Mouse (Mus musculus) limb, embryonic 13.5 days (tissue): ENCODE results near the gene Osbp. TPM values are rescaled to one million over a fixed set of nuclear protein-coding genes. Genes with fewer than 3 reads are reported as not detected.
"Not testable (repeated sequence)": the region's sequence is repeated elsewhere in the genome, so short reads cannot be mapped to it uniquely, and the experiment has no call there.

Source experiments
- ATAC-seq: fragments of 200-750 bp; cut with Nextera tagmentation; 2 replicates; pipeline ENCODE4 v1.8.0; 2017; ENCODE audit warnings: low read depth, moderate number of reproducible peaks, moderate TSS enrichment; ENCODE audit not compliant: low FRiP score
- H3K27ac ChIP-seq: fragments of 300-500 bp; sonication (generic); 2 replicates; pipeline ENCODE4 v1.5.1; 2015; ENCODE audit warnings: inconsistent platforms, mild to moderate bottlenecking, moderate library complexity
- H3K27me3 ChIP-seq: fragments of 300-500 bp; sonication (generic); 2 replicates; pipeline ENCODE4 v1.6.1; 2015; ENCODE audit warnings: mild to moderate bottlenecking, inconsistent platforms
- H3K36me3 ChIP-seq: fragments of 300-500 bp; sonication (generic); 2 replicates; pipeline ENCODE4 v1.6.1; 2015; ENCODE audit warnings: inconsistent platforms, mild to moderate bottlenecking, moderate library complexity
- H3K4me1 ChIP-seq: fragments of 300-500 bp; sonication (generic); 2 replicates; pipeline ENCODE4 v1.6.1; 2015; ENCODE audit warnings: inconsistent platforms
- H3K4me2 ChIP-seq: fragments of 300-500 bp; sonication (generic); replicated peaks from 2 replicates; pipeline ENCODE4 v1.6.1; 2015; ENCODE audit warnings: inconsistent platforms, mild to moderate bottlenecking, moderate library complexity
- H3K4me3 ChIP-seq: fragments of 300-500 bp; sonication (generic); 2 replicates; pipeline ENCODE4 v1.5.1; 2015; ENCODE audit warnings: moderate library complexity, mild to moderate bottlenecking, inconsistent platforms
- H3K9ac ChIP-seq: fragments of 300-500 bp; sonication (generic); 2 replicates; pipeline ENCODE4 v1.6.1; 2015; ENCODE audit warnings: mild to moderate bottlenecking, inconsistent platforms
- H3K9me3 ChIP-seq: fragments of 300-500 bp; sonication (generic); 2 replicates; pipeline ENCODE4 v1.6.1; 2016; ENCODE audit warnings: inconsistent platforms
- WGBS: fragments of 180-500 bp; shearing (Covaris S2); methylation state at CpG from one replicate; pipeline ENCODE4 v1.1.7; 2015; 5-methylcytosine and 5-hydroxymethylcytosine counted together
- polyA plus RNA-seq: library from polyadenylated mRNA; unstranded; fragments of >200 nt; fragmentation: Nextera tagmentation; extraction: Ambion mirVana; gene quantifications from 2 replicates; pipeline ENCODE4 v1.2.1, GENCODE M21; 2015

The Osbp gene
- polyA plus RNA-seq, 1 experiment from 2014 or later = 5.3 TPM

DNA sequence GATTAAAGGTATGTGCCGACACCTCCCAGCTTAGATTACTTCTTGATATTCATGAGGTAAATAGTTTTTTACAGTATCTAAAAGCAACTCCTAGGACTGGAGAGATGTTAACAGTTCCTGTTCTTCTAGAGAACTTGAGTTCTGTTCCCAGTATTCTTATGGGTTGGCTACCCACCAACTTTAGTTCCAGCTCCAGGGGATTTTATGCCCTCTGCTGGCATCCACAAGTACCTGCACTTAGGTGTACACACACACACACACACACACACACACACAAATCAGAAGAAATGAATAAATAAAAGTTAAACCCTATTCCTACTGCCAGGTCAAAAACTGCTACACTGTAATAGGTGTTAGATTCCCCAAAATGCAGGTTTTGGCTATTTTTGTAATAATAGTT, 1.5 kb upstream of the Osbp start:
- no peaks in the 10 kb centered on the region for H3K27me3 ChIP-seq
- peaks cover 22% of the 10 kb centered on the region for H3K4me1 ChIP-seq
- no peaks in the 10 kb centered on the region; the same call in 1 of the 2 replicates for H3K36me3 ChIP-seq
- H3K27ac ChIP-seq = no peak overlapping the region
- H3K4me3 ChIP-seq = no peak overlapping the region
- 100% methylated on average over 1 of the region's 1 CpGs for WGBS
- no peak for ATAC-seq
- H3K4me2 ChIP-seq = peak overlapping the region; percentile 64
- no peak overlapping the region for H3K9ac ChIP-seq
- H3K9me3 ChIP-seq = no peaks in the 10 kb centered on the region

DNA sequence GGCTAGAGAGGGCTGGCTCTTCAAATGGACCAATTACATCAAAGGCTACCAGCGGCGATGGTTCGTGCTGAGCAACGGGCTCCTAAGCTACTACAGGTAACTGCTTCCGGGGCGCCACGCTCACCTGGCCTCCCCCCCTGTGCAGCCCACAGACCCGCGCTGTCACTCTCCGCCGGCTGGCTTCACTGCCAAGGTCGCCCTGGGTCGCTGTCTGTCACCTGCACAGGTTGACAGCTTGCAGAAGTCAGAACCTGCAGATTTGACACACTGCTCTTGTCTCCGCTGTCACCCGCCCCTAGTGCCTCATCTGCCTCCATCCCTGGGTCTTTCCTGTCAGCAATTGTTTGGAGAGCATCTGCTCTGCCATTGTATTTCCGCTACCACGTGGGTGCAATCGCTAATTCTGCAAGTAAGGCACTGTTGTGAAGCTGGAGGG, 478 bp downstream of the Osbp start:
- WGBS = under 1% methylated on average over 18 of the region's 18 CpGs
- Histone ChIP-seq H3K9me3 (no peaks in the 10 kb centered on the region), H3K4me3 (peak overlapping the region; percentile 85), H3K4me2 (peak overlapping the region; percentile 88), H3K27ac (no peak overlapping the region), H3K27me3 (no peaks in the 10 kb centered on the region), H3K9ac (peak overlapping the region; percentile 86), H3K4me1 (peaks cover 32% of the 10 kb centered on the region), H3K36me3 (peaks cover 7% of the 10 kb centered on the region)
- ATAC-seq = no peak

DNA sequence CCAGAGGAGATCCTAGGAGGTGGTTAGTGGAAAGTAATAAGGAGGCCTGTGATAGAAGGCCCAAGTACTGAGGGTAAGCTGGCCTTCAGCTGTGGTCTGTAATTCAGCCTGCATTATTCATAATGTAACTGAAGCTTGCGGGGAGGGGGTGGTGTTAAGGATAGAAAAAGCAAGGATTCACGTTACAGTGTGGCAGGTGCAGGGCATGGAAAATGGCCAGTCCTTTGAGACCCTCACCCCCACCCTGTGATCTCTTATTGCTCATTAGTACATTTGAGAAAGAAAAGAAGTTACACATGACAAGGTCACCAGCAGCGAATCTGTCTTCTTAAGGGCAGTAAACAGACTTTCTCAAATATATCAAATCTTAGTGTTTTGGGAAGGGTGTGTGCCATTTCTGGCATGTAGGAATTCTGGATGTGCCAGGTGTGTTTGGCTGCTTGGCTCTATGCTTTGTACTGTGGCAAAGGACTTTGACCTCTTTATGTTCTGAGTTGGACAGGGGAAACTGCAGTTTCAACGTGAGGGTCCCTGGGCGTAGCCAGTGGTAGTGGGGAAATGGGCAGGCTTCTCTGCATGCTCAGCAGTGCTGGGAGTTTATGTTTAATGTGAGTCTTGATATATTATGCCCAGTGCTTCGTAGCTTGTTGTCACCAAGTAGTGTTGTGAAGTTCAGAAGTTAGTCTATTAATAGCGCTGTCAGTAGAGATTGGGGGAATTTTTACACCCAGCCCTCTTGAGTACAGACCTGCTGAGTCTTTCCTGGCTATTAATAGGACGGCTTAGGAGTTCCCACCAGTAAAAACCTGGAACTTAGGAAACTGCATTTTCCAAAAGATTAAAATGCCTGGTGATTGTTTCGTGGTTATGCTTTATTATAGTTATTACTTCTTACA, 3.7 kb downstream of the Osbp start:
- H3K9ac ChIP-seq = no peak overlapping the region; the same call in 1 of the 2 replicates
- WGBS = 72% methylated on average over 9 of the region's 9 CpGs
- H3K4me1 ChIP-seq = peaks cover 32% of the 10 kb centered on the region
- peaks cover 39% of the 10 kb centered on the region for H3K36me3 ChIP-seq
- H3K9me3 ChIP-seq = no peaks in the 10 kb centered on the region
- no peaks in the 10 kb centered on the region for H3K27me3 ChIP-seq
- no peak for ATAC-seq
- 0 out of 2 replicates have a peak overlapping the region, but pooled peaks have one; percentile 7 for H3K4me2 ChIP-seq
- H3K27ac ChIP-seq = no peak overlapping the region
- H3K4me3 ChIP-seq = no peak overlapping the region

DNA sequence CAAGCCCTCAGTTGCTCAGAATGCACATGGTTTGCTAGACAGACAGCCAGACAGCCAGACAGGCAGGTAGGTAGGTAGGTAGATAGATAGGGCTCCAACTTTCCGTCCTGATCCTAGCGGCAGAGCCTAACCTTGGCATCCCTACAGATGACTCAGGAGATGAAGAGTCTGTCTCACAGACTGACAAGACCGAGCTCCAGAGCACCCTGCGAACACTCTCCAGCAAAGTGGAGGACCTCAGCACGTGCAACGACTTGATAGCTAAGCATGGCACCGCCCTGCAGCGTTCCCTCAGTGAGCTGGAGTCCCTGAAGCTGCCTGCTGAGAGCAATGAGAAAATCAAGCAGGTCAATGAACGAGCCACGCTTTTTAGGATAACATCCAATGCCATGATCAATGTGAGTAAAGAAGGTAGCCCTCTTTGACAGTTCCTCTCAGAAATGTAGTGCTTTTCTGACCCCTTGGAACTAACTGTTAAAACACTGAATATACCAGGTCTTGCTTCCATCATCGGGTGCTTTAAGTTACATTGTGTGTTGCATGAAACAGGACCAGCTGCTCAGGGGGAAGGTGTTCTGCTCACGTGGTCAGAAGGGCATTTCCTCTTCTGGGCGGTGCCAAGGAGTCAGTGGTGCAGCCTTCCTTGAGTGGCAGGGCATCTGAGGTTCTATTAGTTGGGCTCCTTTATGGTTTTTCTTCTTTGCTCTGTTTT, 7.9 kb downstream of the Osbp start:
- Histone ChIP-seq H3K27ac (no peak overlapping the region), H3K4me2 (no peak overlapping the region), H3K9ac (no peak overlapping the region), H3K4me3 (no peak overlapping the region), H3K27me3 (no peaks in the 10 kb centered on the region), H3K9me3 (no peaks in the 10 kb centered on the region), H3K4me1 (peaks cover 20% of the 10 kb centered on the region), H3K36me3 (peaks cover 82% of the 10 kb centered on the region)
- ATAC-seq = no peak
- WGBS = 92% methylated on average over 13 of the region's 13 CpGs

DNA sequence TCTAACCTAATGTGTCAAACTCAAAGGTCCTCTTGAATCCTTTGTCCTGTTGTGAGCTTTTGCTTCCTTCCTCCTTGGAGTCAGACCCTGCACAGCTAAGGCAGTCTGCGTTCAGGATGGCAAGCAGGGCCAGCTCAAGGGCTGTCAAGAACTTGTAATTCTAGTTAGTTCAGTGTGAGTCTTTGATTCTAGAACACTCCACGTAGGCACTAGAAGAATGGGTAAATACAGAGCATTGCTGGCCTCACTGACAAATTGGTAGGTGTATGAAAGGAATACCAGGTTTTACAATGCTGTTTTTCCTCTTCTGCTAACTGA, 8.4 kb downstream of the Osbp start:
- Histone ChIP-seq H3K4me3 (no peak overlapping the region), H3K27ac (no peak overlapping the region), H3K4me2 (no peak overlapping the region), H3K27me3 (no peaks in the 10 kb centered on the region), H3K9ac (no peak overlapping the region), H3K4me1 (peaks cover 15% of the 10 kb centered on the region), H3K9me3 (no peaks in the 10 kb centered on the region), H3K36me3 (peaks cover 87% of the 10 kb centered on the region)
- ATAC-seq = no peak
- WGBS = 77% methylated on average over 2 of the region's 2 CpGs

DNA sequence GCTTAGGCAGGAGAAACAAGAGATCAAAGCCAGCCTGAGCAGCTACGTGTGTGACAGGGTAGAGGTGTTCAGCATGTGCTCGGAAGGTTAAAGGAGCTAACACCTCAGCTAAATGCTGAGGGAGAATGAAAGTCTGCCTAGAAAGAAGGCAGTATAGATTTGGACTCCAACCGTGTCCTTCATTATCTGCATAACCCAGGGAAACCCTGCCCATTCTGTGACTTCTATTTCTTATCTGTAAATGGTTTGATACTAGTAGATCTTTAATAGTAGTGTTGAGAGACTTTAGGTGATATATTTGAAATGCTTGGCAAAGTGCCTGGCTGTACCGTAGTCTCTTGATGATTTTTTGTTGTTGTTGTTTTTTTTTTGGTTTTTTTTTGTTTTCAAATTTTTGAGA, 9.9 kb downstream of the Osbp start:
- Histone ChIP-seq H3K4me3 (no peak overlapping the region), H3K4me2 (no peak overlapping the region), H3K27me3 (no peaks in the 10 kb centered on the region), H3K9ac (no peak overlapping the region), H3K36me3 (peaks cover 100% of the 10 kb centered on the region), H3K27ac (no peak overlapping the region), H3K9me3 (no peaks in the 10 kb centered on the region), H3K4me1 (0 out of 2 replicates have a peak, but pooled peaks cover 4% of the 10 kb centered on the region)
- ATAC-seq = no peak
- WGBS = 85% methylated on average over 4 of the region's 4 CpGs

DNA sequence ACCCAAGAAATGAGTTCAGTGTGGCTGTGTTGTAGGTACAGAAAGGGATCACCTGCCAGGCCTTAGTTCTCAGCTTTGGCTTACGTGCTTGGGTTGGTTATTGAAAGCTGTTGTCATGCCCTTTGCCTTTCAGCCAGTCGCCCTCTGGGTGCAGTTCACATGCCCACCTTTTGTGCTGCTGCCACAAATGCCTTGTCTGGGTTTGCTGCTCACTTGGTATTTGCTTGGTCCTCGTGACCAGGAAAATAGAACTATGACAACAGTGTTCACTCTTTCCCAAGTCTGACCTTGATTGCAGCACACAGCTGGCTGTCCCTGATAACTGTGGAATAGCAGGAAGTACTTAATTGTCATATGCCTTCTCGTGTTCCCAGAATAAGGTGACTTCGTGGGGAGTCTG, 11.6 kb downstream of the Osbp start:
- no peak overlapping the region for H3K4me3 ChIP-seq
- no peak overlapping the region for H3K9ac ChIP-seq
- H3K4me2 ChIP-seq = no peak overlapping the region
- H3K4me1 ChIP-seq = 0 out of 2 replicates have a peak, but pooled peaks cover 4% of the 10 kb centered on the region
- 75% methylated on average over 5 of the region's 5 CpGs for WGBS
- H3K36me3 ChIP-seq = peaks cover 98% of the 10 kb centered on the region
- no peak for ATAC-seq
- no peaks in the 10 kb centered on the region for H3K27me3 ChIP-seq
- H3K27ac ChIP-seq = no peak overlapping the region
- H3K9me3 ChIP-seq = no peaks in the 10 kb centered on the region

DNA sequence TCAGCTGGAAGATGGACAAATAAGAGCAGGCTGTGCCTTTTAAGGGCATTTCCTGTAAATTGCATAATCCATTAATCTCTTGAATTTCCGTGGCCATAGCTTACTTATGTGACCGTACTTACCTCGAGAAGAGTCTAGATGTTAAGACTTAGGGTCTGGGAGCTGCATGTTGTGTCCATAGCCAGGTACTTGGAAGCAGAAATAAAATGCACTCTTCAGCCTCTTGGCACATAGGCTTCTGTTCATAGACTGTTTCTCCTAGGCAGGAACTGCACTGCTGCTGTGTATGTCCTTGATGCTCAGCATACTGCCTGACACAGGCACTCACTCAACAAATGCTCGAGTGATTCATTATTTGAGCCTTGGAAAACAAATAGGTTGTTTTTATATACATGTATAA, 14.7 kb downstream of the Osbp start:
- no peak overlapping the region for H3K27ac ChIP-seq
- no peaks in the 10 kb centered on the region for H3K9me3 ChIP-seq
- H3K4me2 ChIP-seq = no peak overlapping the region
- H3K4me3 ChIP-seq = no peak overlapping the region
- ATAC-seq = no peak
- 87% methylated on average over 4 of the region's 4 CpGs for WGBS
- H3K27me3 ChIP-seq = no peaks in the 10 kb centered on the region
- H3K36me3 ChIP-seq = peaks cover 94% of the 10 kb centered on the region
- H3K9ac ChIP-seq = no peak overlapping the region
- H3K4me1 ChIP-seq = 0 out of 2 replicates have a peak, but pooled peaks cover 4% of the 10 kb centered on the region

DNA sequence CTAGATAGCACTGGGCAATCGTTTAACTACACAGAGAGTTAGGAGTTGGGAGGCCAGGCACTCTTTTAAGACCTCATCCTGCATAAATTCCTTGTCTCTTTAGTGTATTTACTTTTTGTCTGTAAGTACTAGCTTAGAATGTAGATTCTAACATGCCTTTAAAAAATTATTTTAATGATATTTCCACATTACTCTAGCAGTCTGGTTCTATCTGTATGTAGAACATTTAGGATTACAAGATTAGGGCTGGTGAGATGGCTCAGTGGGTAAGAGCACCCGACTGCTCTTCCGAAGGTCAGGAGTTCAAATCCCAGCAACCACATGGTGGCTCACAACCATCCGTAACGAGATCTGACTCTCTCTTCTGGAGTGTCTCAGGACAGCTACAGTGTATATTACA, 18.9 kb downstream of the Osbp start:
- H3K4me3 ChIP-seq, H3K9me3 ChIP-seq, H3K4me2 ChIP-seq, H3K4me1 ChIP-seq, ATAC-seq, H3K27me3 ChIP-seq, H3K27ac ChIP-seq, H3K9ac ChIP-seq: not testable (repeated sequence)
- peaks cover 91% of the 10 kb centered on the region for H3K36me3 ChIP-seq
- WGBS = 88% methylated on average over 5 of the region's 5 CpGs

DNA sequence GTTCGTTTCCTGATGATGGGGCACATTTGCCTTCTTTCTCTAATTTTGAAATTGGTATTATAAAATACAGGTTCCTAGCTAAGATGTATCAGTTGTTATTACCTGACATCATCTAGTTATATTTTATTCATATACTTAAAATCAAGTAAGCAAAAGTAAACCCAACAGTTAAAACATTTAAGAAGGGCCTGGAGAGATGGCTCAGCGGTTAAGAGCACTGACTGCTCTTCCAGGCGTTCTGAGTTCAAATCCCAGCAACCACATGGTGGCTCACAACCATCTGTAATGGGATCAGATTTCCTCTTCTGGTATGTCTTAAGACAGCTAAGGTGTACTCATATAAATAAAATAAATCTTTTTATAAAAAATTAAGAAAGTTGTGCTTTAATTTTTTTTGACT, 22.1 kb downstream of the Osbp start:
- Histone ChIP-seq H3K4me1 (no peaks in the 10 kb centered on the region), H3K4me2 (no peak overlapping the region), H3K27me3 (no peaks in the 10 kb centered on the region), H3K9me3 (no peaks in the 10 kb centered on the region), H3K9ac (no peak overlapping the region), H3K4me3 (no peak overlapping the region), H3K36me3 (peaks cover 90% of the 10 kb centered on the region), H3K27ac (no peak overlapping the region)
- WGBS = 94% methylated on average over 3 of the region's 3 CpGs
- no peak for ATAC-seq

DNA sequence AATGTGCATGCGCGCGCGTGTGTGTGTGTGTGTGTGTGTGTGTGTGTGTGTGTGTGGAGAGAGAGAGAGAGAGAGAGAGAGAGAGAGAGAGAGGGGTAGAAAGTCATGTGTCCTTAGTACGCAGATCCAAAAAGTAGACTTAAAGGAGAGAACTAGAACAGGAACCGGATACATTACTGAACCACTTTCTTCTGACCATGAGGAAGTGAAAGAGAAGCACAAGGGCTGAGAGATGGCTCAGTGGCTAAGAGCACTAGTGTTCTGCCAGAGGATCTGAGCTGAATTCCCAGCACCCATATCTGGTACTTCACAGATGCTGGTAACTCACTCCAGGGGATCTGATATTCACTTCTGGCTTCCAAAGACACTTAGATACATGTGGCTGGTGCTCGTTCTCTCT, 23.6 kb downstream of the Osbp start:
- H3K27me3 ChIP-seq = no peaks in the 10 kb centered on the region
- peaks cover 88% of the 10 kb centered on the region for H3K36me3 ChIP-seq
- H3K4me2 ChIP-seq = no peak overlapping the region
- no peak overlapping the region for H3K4me3 ChIP-seq
- no peaks in the 10 kb centered on the region for H3K4me1 ChIP-seq
- no peak overlapping the region for H3K9ac ChIP-seq
- WGBS = 96% methylated on average over 7 of the region's 7 CpGs
- no peak for ATAC-seq
- no peak overlapping the region for H3K27ac ChIP-seq
- no peaks in the 10 kb centered on the region for H3K9me3 ChIP-seq

DNA sequence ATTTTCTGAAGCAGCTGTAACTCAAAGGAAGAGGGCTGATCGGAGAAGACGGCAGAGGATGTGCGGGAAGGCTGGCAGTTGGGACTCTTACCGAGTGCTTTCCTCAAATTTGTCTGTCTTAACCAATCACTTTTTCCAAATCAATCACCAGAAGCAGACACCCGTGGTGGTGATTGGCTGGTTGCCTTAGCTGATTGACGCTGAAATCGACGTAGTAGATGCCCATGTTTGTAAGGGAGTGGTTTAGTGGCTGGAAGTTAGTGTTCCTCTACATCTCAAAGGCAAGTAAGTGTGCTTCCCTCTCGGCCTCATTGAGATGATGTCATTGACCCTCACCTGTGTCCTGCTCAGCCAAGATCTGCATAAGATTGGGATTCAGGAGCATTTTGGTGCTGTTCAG, 26.3 kb downstream of the Osbp start:
- H3K27me3 ChIP-seq = no peaks in the 10 kb centered on the region
- H3K9me3 ChIP-seq = no peaks in the 10 kb centered on the region
- no peak overlapping the region for H3K4me2 ChIP-seq
- H3K27ac ChIP-seq = no peak overlapping the region
- 92% methylated on average over 9 of the region's 9 CpGs for WGBS
- H3K4me3 ChIP-seq = no peak overlapping the region
- no peak for ATAC-seq
- H3K4me1 ChIP-seq = no peaks in the 10 kb centered on the region
- H3K36me3 ChIP-seq = peaks cover 80% of the 10 kb centered on the region
- no peak overlapping the region for H3K9ac ChIP-seq
